Mouse (Mus musculus) brain, adult 2 months (tissue): Measurements from ENCODE around the gene Ppil6.

Experiments
- DNase-seq: peaks from one replicate; pipeline ENCODE4 v3.0.0; 2011; ENCODE audit warnings: low read depth, low spot score

The Ppil6 gene

DNA sequence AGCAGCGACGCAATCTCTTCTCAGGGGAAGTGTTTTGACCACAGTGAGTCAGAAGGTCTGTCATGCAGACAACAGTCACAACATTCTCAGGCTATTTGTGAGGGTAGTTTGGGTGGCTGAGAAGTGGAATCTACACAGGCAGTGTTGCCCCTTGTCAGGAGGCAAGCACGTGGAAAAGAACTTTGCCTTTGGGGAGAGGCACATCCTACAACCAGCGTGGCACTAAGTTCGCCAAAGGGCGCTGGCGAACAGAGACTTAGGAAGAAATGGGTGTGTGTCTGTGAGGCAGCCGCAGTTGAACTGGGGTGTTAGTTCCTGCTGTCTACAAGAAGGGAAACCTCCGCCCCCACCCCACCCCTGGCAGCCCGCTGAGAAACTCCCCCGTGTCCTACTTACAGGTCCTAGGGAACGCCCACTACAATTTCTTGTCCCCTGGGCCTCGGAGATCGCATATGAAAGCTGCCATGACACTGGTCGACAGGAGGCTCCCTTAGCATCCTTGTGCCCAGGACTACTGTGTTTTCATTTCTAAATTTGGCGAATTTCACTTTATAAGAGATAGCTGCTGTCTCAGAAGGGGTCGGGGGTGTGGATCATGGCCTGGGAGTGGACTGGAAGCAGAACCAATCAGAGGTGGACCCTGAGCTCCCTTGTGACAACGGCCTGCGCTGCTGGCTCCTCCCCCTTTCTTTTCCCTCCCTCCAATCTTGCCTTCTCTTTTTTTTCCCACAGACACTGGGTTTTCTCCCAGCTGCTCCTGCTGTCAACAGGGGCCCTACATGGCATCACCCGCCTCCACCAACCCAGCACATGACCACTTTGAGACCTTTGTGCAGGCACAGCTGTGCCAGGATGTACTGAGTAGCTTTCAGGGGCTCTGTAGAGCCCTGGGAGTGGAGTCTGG is 12.7 kb upstream of the Ppil6 start:
- peak; percentile 60 for DNase-seq

DNA sequence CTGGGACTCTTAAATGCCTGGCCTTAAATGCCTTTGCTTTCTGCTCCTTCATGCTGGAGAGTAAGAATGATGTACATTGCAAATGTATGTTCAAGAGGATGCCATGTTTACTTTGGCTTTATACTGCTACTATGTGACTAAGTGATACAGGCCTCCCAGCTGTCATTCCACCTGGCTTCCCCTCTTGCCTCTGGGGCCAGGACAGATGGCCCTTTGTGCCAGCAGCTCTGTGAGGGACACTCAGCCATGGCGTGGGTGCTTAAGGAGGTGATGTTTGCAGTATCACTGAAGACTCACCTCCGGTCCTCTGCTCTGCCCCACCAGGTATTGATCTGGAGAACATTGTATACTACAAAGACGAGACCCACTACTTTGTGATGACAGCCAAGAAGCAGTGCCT is 10.3 kb upstream of the Ppil6 start:
- no peak for DNase-seq

DNA sequence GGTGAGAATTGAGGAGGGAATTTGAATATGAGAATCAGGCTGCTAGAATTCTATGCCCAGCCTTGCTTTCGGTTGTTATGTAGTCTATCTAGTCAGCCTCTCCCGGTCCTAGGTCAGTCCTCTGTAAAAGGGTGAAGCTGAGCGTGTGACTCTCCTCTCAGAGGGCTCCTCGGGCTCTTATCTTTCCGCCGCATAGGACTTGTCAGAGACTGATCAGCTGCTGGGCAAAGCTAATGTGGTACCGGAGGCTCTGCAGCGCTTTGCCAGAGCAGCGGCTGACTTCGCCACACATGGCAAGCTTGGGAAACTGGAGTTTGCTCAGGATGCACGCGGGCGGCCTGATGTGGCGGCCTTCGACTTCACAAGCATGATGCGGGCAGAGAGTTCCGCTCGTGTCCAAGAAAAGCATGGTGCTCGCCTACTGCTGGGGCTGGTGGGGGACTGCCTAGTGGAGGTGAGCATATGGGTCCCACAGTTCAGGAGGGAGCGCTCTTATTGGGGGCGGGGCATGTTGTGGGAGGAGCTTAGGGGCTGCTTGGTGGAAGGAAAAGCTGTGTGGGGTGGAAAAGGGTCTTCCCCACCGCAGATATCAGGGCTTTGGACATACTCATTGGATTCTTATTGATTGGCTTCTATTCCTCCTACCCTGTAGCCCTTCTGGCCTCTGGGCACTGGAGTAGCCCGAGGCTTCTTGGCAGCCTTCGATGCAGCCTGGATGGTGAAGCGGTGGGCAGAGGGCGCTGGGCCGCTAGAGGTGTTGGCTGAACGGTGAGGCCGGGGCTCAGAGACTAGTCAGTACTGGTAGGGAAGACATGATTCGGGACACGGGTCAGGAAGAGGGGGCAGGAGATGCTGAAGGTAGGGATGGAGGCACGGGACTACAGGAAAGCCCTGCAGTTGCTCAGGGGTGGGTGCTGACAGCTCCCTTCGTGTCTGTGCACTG is 9.0 kb upstream of the Ppil6 start:
- no peak for DNase-seq

DNA sequence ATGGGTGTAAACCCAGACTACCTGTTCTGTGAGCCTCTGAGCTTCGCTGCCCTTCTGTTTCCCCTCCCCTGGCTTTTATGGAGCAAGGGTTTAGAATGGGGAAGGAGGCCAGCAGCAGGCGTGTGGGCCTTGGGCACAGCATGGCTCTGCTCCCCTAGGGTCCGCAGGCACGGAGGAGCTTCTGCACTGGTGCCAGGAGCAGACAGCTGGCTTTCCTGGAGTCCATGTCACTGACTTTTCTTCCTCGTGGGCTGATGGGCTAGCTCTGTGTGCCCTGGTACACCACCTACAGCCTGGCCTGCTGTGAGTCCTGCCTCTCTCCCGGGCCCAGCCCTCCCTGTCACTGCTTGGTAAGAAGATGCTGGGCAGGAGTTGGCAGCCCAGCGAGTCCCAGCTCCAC is 7.8 kb upstream of the Ppil6 start:
- DNase-seq: no peak

DNA sequence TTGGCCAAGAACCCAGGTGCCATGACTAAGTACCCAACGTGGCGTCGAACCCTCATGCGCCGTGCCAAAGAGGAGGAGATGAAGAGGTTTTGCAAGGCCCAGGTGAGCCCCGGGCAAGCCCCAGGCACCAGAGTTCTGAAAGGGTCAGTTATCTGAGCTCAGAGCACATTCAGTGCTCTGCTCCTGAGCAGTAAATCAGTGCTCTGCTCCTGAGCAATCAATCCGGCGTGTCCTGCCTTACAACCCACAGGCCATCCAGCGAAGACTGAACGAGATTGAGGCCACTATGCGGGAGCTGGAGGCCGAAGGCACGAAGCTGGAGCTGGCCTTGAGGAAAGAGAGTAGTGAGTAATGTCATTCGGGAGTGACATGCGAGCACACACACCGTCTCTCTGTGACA is 4.5 kb upstream of the Ppil6 start:
- no peak for DNase-seq

DNA sequence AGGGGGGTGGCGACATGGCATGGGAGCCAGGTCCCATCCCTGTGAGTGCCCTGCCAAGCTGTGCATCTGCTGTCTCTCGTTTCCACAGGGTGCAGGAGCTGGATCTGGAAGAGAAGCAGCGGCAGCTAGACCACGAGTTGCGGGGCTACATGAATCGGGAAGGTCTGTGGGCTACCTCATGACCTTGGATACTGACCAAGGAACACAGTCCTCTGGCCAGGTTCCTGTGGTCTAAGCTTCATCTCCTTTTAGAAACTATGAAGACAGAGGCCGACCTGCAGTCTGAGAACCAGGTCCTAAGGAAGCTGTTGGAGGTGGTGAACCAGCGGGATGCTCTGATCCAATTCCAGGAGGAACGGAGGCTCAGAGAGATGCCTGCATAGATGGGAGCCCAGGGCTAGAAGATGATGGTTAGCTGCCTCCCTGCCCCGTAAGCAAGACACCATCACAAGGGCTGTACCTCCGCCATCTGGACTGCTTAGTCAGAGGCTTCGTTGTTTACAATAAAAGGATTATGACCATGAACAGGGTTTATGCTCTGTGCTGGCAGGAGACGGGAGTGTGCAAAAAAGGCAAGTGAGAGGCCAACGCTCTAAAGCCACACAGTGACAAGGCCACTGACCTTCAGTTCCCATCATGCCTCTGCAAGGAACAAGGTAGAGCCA is 3.6 kb upstream of the Ppil6 start:
- no peak for DNase-seq

DNA sequence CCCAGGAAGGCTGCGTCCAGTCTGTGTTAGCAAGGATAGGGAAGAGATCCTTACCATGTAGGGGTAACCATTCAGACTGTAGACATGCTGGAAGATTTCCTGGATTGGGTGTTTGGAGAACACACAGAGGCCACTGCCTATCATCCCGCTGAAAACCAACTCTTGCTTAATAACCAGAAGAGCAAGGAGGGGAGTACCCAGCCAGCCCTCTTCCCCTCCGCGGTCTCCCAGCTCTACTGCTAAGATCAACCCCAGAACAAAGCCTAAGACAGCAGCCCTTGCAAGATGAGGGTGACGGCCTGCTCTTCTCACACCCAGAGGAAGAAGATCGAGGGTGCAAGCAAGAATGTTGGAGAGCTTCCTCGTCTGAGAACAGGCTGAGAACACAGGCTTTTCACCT is 1.4 kb upstream of the Ppil6 start:
- DNase-seq: no peak

DNA sequence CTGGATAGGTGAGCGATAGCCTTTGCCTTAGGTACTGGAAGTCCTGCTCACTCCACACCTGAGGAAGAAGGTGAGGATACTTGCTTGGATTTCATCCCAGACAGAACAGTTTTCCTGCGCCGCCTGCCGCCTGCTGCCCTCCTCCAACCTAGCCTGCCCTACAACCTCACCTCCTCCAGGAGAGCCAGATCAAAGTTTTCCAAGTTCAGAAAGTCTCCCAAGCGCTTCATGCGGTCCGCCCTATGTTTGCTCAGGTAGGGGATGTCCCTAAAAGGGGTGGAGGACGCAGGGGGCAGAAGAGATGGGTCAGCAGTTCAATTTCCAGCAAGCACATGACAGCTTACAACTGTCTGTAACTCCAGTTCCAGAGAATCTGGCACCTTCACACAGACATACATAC is 945 bp upstream of the Ppil6 start:
- DNase-seq: no peak

DNA sequence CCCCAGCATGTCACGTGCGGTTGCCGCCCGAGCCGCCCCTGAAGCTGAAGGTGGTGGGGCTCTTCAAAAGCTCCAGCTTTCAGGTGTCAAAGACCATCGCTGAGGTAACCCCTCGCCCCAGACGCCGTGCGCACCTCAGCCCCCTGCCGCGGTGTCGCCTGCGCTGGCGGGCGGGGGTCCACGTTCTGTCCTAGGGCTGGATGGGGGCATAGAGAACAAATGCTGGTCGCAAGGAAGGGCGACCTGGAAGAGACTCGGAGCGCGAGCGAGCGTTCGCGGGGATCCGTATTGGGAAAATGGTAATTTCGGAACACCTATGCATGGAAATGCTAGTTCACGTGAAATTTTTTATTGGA is 257 bp downstream of the Ppil6 start:
- DNase-seq: no peak

DNA sequence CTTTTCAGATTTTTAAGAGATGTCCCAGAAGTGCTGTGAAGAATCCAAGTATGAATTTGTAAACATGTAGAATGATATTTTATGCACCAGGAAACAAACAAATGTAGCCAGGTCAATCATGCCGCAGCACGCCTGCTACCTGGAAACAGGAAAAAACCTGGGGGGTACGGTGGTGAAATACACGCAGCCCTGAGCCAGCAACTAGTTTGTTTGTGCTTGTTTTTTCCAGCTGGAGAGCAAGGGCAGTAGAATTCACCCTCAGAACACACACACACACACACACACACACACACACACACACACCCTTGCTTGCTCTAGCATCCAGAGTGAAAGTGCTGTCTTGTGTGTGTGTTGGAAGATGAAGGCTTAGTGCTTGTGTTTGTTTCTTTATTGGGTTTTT is 872 bp downstream of the Ppil6 start:
- no peak for DNase-seq

DNA sequence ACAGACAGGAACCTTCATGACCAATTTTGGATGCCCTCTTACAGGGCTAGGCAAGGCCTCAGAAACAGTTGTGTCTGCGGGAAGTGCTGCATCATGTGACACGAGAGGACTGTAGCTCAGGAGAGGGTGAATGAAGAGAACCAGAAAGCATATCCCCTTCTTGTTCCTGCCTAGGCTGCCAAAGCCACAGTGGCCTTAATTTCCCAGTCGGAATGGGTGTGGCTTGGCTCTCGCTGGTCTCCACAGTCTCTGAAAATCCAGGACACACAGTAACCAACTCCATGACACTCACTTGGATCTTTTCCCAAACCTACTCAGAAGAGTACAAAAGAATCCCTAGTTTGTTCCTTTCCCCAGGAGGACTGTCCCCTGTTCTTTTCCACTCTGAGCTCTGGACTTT is 10.7 kb downstream of the Ppil6 start:
- peak; percentile 54 for DNase-seq

DNA sequence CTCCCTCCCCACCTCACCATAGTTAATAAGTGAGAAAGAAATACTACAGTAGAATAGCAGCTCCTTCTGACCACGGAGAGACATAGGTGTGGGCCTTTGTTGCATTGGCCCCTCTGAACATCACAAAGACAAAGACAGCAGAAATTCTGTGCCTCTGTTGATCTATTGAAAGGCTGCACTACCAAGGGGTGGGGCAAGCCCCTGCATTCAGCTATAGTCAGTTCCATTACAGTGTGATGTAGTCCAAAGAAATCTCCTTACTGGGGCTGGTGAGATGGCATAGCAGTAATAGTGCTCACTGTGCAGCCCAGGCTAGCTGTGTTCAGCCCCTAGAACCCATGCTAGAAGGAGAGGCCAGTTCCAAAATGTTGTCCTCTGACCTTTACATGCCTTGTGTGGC is 14.8 kb downstream of the Ppil6 start:
- DNase-seq: no peak

DNA sequence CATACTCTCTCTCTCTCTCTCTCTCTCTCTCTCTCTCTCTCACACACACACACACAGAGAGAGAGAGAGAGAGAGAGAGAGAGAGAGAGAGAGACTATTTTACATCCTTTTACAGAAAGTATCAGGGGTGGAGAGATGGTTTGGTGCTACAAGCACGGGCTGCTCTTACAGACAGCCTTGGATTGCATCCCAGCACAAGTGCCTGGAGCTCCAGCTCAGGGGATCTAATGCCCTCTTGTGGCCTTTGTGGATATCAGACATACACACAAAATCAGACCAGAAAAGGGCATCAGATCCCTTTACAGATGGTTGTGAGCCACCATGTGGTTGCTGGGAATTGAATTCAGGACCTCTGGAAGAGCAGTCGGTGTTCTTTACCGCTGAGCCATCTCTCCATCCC is 15.2 kb downstream of the Ppil6 start:
- peak; percentile 96 for DNase-seq

DNA sequence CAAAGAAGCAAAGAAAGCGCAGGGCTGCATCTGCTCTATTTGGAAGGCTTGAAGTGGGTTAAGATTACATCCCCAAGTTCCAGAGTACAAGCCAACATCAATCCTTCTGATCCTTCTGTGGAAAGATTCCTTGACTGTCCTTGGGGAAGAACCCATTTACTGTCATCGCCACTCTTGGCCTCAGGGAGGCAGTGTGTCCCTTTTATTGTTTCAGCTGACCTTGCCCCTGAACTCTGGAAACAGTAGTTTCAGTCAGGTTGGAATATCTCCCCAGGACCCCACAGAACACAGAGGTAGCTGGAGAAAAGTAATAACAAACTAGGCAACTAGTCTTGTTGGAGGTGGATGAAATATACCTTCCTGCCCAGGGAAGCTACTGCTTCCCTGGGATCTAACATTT is 18.9 kb downstream of the Ppil6 start:
- DNase-seq: peak; percentile 36

DNA sequence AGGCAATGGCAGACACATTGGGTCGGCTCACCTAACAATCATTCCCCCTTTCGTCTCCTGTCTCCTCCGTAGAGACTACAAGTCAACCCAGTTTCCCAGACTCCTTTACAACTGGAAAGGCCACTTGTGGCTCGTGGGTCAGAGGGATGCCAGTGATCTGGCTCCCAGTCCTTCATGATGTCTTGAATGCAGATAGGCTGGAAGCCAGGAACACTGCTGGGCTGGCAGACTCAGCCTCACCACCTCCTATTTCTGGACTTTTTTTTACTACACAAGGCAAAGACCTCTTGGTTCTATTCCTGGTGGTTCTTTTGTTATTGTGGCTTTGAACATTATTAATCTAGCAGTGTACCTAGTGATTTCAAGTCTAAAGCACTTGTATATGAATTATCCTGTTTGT is 24.1 kb downstream of the Ppil6 start:
- DNase-seq: no peak

DNA sequence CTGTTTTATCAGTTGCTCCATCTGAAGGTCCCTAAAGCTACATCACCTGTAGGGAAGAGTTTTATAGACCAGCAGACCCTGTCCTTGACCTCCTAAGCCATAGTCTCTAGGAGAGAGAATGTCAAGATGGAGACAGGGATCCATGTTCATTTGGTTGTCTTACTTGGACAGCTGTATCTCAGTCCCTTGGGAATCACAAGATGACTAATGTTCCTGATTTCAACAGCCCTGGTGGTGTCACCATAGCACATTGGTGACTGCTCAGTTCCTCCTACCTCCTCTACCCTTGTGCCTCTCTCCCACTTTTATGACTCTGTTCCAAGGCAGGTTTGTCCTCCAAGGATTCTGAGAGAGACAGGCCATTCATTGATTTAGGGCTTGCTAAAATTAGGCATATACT is 24.7 kb downstream of the Ppil6 start:
- DNase-seq: peak; percentile 12

DNA sequence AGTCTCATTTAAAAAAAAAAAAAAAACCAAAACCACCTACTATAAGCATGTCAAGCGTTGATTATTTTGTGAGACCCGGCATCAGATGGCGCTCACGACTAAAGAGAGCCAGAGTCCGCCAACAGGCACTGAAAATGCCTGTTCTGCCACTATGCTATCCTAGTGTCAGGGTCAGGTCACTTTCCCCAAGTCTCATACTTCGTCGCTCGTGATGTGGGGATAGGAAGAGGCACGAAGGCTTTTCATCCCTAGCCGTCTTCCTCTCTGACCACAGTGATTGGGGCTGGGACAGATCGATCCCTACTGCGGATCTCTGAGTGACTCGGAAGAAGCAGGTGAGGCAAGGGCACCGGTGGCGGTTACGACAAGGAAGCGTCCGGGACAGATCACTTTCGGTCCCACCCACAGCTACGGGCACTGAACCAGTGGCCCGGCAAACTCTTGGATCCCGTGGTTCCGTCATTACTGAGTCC is 28.3 kb downstream of the Ppil6 start:
- peak; percentile 92 for DNase-seq

DNA sequence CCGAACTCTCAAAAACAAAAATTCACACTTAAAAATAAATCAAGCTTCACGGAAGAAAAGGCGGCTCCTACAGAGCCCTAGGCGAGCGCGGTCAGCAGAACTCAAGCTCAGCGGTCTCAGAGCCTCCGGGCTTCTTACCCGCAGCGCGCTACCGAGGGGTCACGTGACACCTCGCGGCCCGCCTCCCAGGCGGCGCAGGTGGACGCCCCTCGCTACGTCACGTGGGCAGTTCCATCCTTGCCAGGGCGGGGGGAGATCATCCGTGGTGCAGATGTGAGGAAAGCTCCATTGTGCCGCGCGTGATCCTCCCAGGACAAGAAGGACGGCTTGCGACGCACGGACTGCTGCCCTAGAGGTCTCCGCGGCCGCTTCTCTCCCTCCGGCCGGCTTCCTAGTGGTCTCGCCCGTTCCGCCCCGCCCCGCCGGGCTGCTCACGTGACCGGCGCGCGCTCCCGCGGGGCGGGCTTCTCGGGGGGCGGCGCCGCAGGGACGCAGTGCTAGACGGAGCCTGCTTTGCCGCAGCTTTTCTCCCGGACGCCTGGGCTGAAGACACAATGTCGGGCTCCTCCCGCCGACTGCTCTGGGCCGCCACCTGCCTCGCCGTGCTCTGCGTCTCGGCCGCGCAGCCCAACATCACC is 28.9 kb downstream of the Ppil6 start, which contains the start of gene Cd164:
TSS of gene Cd164 (plus strand) at position 434 of the 638 bp plus-strand sequence.
- DNase-seq: peak; percentile 98

DNA sequence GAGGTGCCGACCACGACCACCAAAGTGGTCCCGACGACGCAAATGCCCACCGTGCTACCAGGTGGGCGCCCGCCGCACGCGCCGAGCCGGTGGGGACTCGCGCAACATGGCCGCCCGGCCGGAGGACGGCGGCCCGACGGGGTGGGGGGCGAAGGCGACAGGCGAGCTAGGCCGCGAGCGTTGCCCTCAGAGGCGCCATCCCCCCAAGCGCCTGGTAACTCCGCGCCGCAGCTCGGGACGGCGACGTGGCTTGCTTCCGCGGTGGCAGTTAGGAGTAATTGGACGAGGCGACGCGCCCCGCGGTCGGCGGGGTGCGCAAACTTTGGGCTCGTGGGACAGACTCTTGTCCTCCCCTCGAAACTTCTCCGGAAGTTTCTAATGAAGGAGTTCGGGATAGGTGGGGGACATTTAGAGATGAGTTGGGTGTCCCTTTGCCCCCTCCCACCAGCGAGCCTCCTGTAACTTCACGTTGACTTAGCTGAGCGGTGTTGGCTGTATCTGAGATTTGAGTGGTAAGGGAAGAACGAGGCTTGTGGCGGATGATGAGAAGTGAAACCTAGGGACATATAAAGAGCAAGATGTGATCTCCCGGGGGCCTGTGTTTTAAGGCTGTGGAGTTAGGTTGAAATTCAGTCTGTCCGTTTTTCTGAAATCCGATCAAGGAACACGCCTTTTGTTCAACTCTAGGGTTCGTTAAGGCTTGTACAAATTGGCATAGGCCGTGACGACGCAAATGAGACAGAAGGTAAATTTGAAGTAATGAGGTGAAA is 29.6 kb downstream of the Ppil6 start:
- DNase-seq: peak; percentile 51

DNA sequence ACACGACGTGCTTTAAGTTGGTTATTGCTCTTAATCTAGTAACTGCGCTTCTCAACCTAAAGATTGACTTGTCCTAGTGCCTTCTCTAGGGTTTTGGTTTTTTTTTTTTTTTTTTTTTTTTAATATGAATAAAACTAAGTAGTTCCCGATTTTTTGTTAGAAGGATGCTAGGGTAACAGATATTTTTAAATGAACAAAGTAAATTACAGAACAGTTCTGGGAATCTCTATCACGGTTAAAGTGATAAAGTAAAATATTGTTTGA is 30.1 kb downstream of the Ppil6 start:
- DNase-seq: no peak

DNA sequence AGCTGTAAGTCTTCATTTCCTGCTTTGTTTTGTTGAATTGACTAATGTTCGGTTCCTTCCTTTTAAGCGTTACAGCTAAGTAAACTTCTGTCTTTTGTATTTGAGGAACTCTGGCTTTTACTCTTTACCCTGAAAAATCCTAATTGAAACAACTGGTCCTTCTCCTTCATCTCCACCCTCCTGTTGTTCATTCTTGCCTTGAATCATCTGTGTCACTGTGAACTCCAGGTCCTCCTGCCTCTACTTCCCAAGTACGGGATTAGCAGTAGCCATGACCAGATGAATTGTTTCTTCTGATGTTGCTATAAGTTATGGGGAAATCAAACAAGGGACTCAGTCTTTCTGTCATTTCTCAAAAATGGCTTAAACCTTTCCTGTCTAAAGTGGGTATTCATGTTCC is 33.1 kb downstream of the Ppil6 start:
- DNase-seq: no peak
